Mouse (Mus musculus): ENCODE data around the gene Susd2. TPM values are rescaled to one million over a fixed set of nuclear protein-coding genes. Genes with fewer than 3 reads are reported as not detected.
A peak's percentile ranks its signal among the peaks of the same experiment; 100 is the strongest.

Gene Susd2
- polyA plus RNA-seq, 1 experiment from 2014 or later, result 33.7 TPM

DNA sequence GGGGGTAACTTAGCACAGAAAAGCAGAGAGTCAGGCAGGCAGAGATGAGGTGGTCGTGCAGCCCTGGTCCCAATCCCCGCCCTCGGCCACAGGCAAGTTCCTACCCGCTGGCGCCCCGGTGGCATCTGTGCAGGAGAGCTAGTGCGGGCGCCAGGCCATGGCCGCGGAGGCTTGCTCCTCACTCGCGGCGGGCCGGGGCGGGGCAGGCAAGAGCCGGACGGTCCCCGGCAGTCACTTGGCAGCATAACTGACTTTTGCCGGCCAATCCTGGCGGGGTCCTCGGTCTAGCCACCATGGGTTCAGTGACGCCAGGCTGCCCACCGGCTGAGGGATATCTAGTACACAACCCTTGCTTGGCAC is 24.1 kb upstream of the Susd2 start:
- 1% methylated on average over 23 of the region's 23 CpGs for WGBS
- peak overlapping the region; percentile 79 for H3K27ac ChIP-seq
- 0 out of 2 replicates have a peak, but pooled peaks cover 9% of the 10 kb centered on the region for H3K36me3 ChIP-seq (ENCODE audit: insufficient read depth, low read length)

DNA sequence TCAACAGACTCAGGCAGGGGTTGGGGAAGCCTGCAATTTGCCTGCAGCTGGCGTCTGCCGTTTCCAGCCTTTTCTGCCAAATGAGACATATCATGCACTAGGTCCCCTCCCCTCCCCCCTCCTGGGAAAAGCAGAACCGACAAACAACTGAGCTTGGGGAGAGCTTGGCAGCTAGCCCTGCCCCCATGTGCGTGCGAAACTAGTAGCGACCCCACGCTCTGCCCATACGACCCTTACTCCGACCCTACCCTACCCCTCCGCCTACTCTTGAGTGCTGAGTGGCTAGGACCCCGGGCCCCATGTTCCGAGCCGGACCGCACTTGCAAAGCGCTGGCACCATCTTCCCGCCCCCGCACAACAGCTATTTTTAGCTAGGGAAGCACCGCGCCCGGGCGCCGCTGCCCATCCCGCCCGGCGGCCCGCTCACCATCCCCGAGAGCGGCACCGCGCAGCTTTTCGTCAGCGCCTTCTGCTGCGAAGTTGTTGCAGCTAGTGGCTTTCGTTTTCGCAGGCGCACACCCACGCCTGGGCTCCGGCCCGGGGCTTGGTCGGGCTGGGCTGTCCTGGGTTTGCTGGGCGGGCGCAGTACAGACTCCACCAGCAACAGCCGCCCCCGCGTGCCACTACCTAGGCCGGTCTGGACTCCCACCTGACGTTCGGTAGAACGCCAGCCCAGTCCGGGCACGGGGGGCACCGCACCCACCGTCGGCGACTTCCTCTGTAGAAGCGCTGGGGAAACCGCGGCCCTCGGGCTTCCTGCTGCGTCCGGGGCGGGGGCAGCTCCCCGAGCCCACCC is 23.5 kb upstream of the Susd2 start:
- no peaks in the 10 kb centered on the region; the same call in 1 of the 2 replicates for H3K4me1 ChIP-seq (replicated peaks; ENCODE audit: insufficient read depth, low read length)
- no peak for TF ChIP-seq CTCF (IDR thresholded peaks at IDR 0.05; ENCODE audit: low read depth)
- peak; percentile 85 for ATAC-seq (replicated peaks; ENCODE audit: low FRiP score, low read depth)
- H3K27ac ChIP-seq, result peak overlapping the region; percentile 79
- no peaks in the 10 kb centered on the region for H3K9me3 ChIP-seq (replicated peaks; ENCODE audit: low read length)
- no peaks in the 10 kb centered on the region for H3K27me3 ChIP-seq (ENCODE audit: insufficient read depth, low read length)
- H3K36me3 ChIP-seq (ENCODE audit: insufficient read depth, low read length), result 0 out of 2 replicates have a peak, but pooled peaks cover 9% of the 10 kb centered on the region
- peak overlapping the region; percentile 79 for H3K4me3 ChIP-seq (replicated peaks; ENCODE audit: low read depth, low read length)
- peak overlapping the region; percentile 98 for H3K4me2 ChIP-seq (ENCODE audit: low read length)
- peak; percentile 72 for DNase-seq (ENCODE audit: low spot score)
- peak overlapping the region; percentile 77 for H3K9ac ChIP-seq (ENCODE audit: low read depth, low read length)
- WGBS, result 1% methylated on average over 63 of the region's 63 CpGs

More for the DNA sequence above, 24.1 kb upstream of the Susd2 start:
- no peaks in the 10 kb centered on the region for H3K27me3 ChIP-seq (ENCODE audit: insufficient read depth, low read length)
- no peaks in the 10 kb centered on the region; the same call in 1 of the 2 replicates for H3K4me1 ChIP-seq (replicated peaks; ENCODE audit: insufficient read depth, low read length)
- DNase-seq (ENCODE audit: low spot score) (peak; percentile 81), ATAC-seq (replicated peaks; ENCODE audit: low FRiP score, low read depth) (peak; percentile 76)
- peak overlapping the region; percentile 77 for H3K9ac ChIP-seq (ENCODE audit: low read depth, low read length)
- H3K4me2 ChIP-seq (ENCODE audit: low read length), result peak overlapping the region; percentile 98
- H3K4me3 ChIP-seq (replicated peaks; ENCODE audit: low read depth, low read length), result peak overlapping the region; percentile 79
- no peaks in the 10 kb centered on the region for H3K9me3 ChIP-seq (replicated peaks; ENCODE audit: low read length)
- no peak for TF ChIP-seq CTCF (IDR thresholded peaks at IDR 0.05; ENCODE audit: low read depth)

DNA sequence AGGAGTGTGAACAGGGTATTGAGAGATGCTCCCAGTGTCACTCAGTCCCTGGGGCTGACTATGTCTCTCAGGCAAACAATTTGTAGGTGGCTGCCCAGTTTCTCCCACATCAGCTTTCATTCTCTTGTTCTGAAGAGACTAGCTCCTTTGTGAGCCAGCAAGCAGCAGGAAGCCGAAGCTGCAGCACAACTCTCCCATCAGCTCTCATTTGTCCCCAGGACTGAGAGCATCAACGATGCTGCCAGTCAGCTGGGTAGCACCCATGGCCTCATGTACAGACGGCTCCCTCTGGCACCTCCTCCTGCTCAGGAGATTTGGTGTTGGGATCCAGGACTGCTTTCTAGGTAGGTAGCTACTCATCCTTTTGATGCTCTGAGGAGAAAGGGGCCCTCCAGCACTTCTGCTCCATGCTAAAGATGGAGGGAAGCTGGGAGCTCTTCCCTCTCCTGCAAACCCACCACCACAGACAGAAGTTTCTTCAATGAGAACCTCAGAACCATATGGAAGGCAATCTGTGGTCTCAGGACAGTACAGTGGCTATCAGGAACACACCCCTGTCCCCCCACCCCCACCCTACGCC is 22.7 kb upstream of the Susd2 start:
- H3K9me3 ChIP-seq (replicated peaks; ENCODE audit: low read length), result no peaks in the 10 kb centered on the region
- H3K27ac ChIP-seq, result no peak overlapping the region
- peak overlapping the region; percentile 77 for H3K9ac ChIP-seq (ENCODE audit: low read depth, low read length)
- no peak for TF ChIP-seq CTCF (IDR thresholded peaks at IDR 0.05; ENCODE audit: low read depth)
- DNase-seq (ENCODE audit: low spot score) (no peak), ATAC-seq (replicated peaks; ENCODE audit: low FRiP score, low read depth) (no peak)
- H3K4me3 ChIP-seq (replicated peaks; ENCODE audit: low read depth, low read length), result peak overlapping the region; percentile 79
- peaks cover 3% of the 10 kb centered on the region; the same call in 1 of the 2 replicates for H3K4me1 ChIP-seq (replicated peaks; ENCODE audit: insufficient read depth, low read length)
- no peaks in the 10 kb centered on the region for H3K27me3 ChIP-seq (ENCODE audit: insufficient read depth, low read length)
- 56% methylated on average over 4 of the region's 4 CpGs for WGBS
- H3K4me2 ChIP-seq (ENCODE audit: low read length), result peak overlapping the region; percentile 98
- peaks cover 16% of the 10 kb centered on the region; the same call in 1 of the 2 replicates for H3K36me3 ChIP-seq (ENCODE audit: insufficient read depth, low read length)

DNA sequence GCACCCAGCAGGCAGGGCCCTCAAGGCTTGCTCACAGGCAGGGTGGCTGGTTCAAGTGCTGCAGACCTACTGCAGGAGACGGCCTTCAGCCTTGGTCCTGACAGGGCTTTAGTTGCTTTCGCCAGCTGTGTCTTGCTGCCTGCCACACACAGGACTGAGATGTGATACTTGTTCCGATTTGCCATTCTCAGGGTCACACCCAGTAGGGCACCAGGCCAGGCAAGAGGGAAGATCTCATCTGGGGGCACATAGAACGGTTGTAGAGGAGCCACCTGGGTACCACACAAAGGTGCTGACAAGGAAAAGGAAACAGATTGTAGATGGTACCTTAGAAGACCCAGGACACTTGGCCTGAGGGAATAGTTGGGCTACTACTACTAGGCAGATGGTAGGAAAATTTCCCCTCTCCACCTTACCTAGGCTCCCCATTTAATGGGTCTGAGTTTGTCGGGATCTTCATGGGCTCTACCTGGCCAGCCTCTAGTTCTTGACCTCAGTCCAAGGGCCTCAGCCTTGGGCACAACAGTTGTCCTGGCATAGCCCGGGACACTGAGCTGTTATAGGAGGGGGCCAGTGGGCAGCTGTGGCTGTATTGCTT is 21.0 kb upstream of the Susd2 start:
- Histone ChIP-seq H3K27ac (no peak overlapping the region), H3K9ac (ENCODE audit: low read depth, low read length) (no peak overlapping the region), H3K4me1 (replicated peaks; ENCODE audit: insufficient read depth, low read length) (peaks cover 3% of the 10 kb centered on the region; the same call in 1 of the 2 replicates), H3K36me3 (ENCODE audit: insufficient read depth, low read length) (peaks cover 30% of the 10 kb centered on the region; the same call in 1 of the 2 replicates), H3K4me3 (replicated peaks; ENCODE audit: low read depth, low read length) (no peak overlapping the region), H3K27me3 (ENCODE audit: insufficient read depth, low read length) (no peaks in the 10 kb centered on the region), H3K4me2 (ENCODE audit: low read length) (no peak overlapping the region), H3K9me3 (replicated peaks; ENCODE audit: low read length) (no peaks in the 10 kb centered on the region)
- TF ChIP-seq CTCF (IDR thresholded peaks at IDR 0.05; ENCODE audit: low read depth), result no peak
- DNase-seq (ENCODE audit: low spot score) (no peak), ATAC-seq (replicated peaks; ENCODE audit: low FRiP score, low read depth) (no peak)
- 93% methylated on average over 6 of the region's 6 CpGs for WGBS

DNA sequence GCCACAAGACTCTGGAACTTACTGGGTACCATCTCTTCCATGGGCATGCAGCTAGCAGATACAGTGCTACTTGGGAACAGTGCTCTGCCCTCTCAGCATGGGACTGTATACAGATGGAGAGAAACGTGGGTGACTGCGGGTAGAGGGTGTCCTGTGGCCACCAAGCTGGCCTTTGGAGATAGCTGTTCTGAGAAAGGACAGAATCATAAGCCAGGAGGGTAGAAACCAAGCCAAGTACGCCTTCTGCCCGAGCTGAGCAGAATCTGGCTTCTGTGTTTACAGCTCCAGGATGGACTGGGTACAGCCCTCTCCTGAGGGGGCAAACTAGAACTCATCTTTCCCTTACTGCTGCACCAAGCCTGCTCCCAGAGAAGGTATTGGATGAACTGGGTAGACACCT is 18.8 kb upstream of the Susd2 start:
- Histone ChIP-seq H3K27me3 (ENCODE audit: insufficient read depth, low read length) (no peaks in the 10 kb centered on the region), H3K4me3 (replicated peaks; ENCODE audit: low read depth, low read length) (no peak overlapping the region), H3K27ac (no peak overlapping the region), H3K36me3 (ENCODE audit: insufficient read depth, low read length) (peaks cover 37% of the 10 kb centered on the region), H3K9me3 (replicated peaks; ENCODE audit: low read length) (no peaks in the 10 kb centered on the region), H3K4me1 (replicated peaks; ENCODE audit: insufficient read depth, low read length) (peaks cover 3% of the 10 kb centered on the region; the same call in 1 of the 2 replicates), H3K9ac (ENCODE audit: low read depth, low read length) (no peak overlapping the region), H3K4me2 (ENCODE audit: low read length) (no peak overlapping the region)
- 82% methylated on average over 4 of the region's 4 CpGs for WGBS
- TF ChIP-seq CTCF (IDR thresholded peaks at IDR 0.05; ENCODE audit: low read depth), result no peak
- DNase-seq (ENCODE audit: low spot score) (no peak), ATAC-seq (replicated peaks; ENCODE audit: low FRiP score, low read depth) (no peak)

DNA sequence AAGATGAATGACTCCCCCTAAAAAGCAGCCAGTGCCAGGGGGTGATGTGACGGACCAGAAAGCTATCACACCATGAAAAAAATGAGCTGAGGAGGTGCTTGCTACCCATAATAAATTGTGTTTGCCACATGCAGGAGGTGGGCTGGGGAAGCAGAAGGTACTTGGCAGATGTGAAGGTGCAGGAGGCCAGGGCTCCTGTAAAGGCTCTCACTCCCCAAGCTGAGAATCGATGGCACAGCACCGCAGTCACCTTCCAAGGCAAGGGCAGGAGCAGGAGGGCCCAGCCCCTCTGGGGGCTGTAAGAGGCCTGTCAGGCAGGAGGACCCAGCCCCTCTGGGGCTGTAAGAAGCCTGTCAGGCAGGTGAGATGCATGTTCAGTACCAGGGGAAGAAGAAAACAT is 18.1 kb upstream of the Susd2 start:
- Histone ChIP-seq H3K9ac (ENCODE audit: low read depth, low read length) (no peak overlapping the region), H3K9me3 (replicated peaks; ENCODE audit: low read length) (no peaks in the 10 kb centered on the region), H3K4me1 (replicated peaks; ENCODE audit: insufficient read depth, low read length) (peaks cover 3% of the 10 kb centered on the region; the same call in 1 of the 2 replicates), H3K36me3 (ENCODE audit: insufficient read depth, low read length) (peaks cover 43% of the 10 kb centered on the region), H3K4me2 (ENCODE audit: low read length) (no peak overlapping the region), H3K4me3 (replicated peaks; ENCODE audit: low read depth, low read length) (no peak overlapping the region), H3K27ac (no peak overlapping the region), H3K27me3 (ENCODE audit: insufficient read depth, low read length) (no peaks in the 10 kb centered on the region)
- no peak for ATAC-seq (replicated peaks; ENCODE audit: low FRiP score, low read depth)
- 77% methylated on average over 3 of the region's 3 CpGs for WGBS
- TF ChIP-seq CTCF (IDR thresholded peaks at IDR 0.05; ENCODE audit: low read depth), result no peak
- no peak for DNase-seq (ENCODE audit: low spot score)
